ENCODE assay signal across 23 mouse cellular contexts in genomic region chr9:21876601-21877000, GRCm38 (mm10). TPM values are rescaled to one million over a fixed set of nuclear protein-coding genes. Genes with fewer than 3 reads are reported as not detected.
DNase-seq lines count a peak whose midpoint lies in the region; ATAC-seq and TF ChIP-seq lines count a peak whose summit lies in the region.
"Had no signal": no experiment of that assay in that cellular context is flagged by ENCODE, and none has a peak within 500 bp of the region (broad histone marks: within the 10 kb centered on the region; RNA-seq: fewer than 3 reads in every experiment).

No protein-coding gene starts in this region.

- no peak for DNase-seq in hindbrain, postnatal 0 days (ENCODE audit: low spot score)
- DNase-seq in hindbrain, embryonic 11.5 days (ENCODE audit: low spot score), result no peak
- DNase-seq in lung, postnatal 0 days (ENCODE audit: low spot score), result no peak
- DNase-seq in lung, adult 18-20 months, result no peak
- DNase-seq in A20 (ENCODE audit: low read depth, low spot score) (peak; percentile 29), ZHBTc4 (ENCODE audit: low read depth, low spot score) (peak; percentile 69)
- DNase-seq in heart, adult 11 months, result no peak
- DNase-seq: adrenal gland, postnatal 25 days; cerebellum, adult 18-20 months; gastrocnemius, adult 2 months; kidney, postnatal 14 days; layer of hippocampus, adult 9-11 months; right cerebral cortex, postnatal 14 days had no signal

- H3K4me2 ChIP-seq in hindbrain, postnatal 0 days (ENCODE audit: low read depth, low read length), result no peak overlapping the region
- no peak overlapping the region for H3K4me2 ChIP-seq in hindbrain, embryonic 11.5 days (replicated peaks; ENCODE audit: low read depth, low read length)
- H3K4me2 ChIP-seq in lung, postnatal 0 days (replicated peaks; ENCODE audit: low read depth, low read length), result no peak overlapping the region
- H3K4me2 ChIP-seq in forebrain, embryonic 13.5 days, result no peak overlapping the region
- H3K4me2 ChIP-seq: forebrain, embryonic 15.5 days; hindbrain, embryonic 12.5 days; neural tube, embryonic 12.5 days had no signal

- TF ChIP-seq EP300 in lung, postnatal 0 days (IDR thresholded peaks at IDR 0.05), result no peak

- no peaks in the 10 kb centered on the region for H3K9me3 ChIP-seq in hindbrain, postnatal 0 days (ENCODE audit: low read length)
- no peaks in the 10 kb centered on the region for H3K9me3 ChIP-seq in hindbrain, embryonic 11.5 days (ENCODE audit: control insufficient read depth, low read length)
- no peaks in the 10 kb centered on the region for H3K9me3 ChIP-seq in lung, postnatal 0 days (ENCODE audit: low read length)
- H3K9me3 ChIP-seq in forebrain, embryonic 13.5 days (replicated peaks), result no peaks in the 10 kb centered on the region
- H3K9me3 ChIP-seq: forebrain, embryonic 15.5 days; neural tube, embryonic 12.5 days had no signal

- H3K9ac ChIP-seq in hindbrain, postnatal 0 days (replicated peaks; ENCODE audit: low read length), result no peak overlapping the region
- no peak overlapping the region for H3K9ac ChIP-seq in hindbrain, embryonic 11.5 days (ENCODE audit: low read depth, low read length)
- H3K9ac ChIP-seq in lung, postnatal 0 days (replicated peaks; ENCODE audit: low read depth), result no peak overlapping the region
- H3K9ac ChIP-seq in forebrain, embryonic 13.5 days, result no peak overlapping the region
- H3K9ac ChIP-seq: forebrain, embryonic 15.5 days; hindbrain, embryonic 12.5 days; neural tube, embryonic 12.5 days had no signal

- H3K27ac ChIP-seq in hindbrain, postnatal 0 days, result no peak overlapping the region
- no peak overlapping the region for H3K27ac ChIP-seq in hindbrain, embryonic 11.5 days (ENCODE audit: low read depth, low read length)
- H3K27ac ChIP-seq in lung, postnatal 0 days (ENCODE audit: low read length), result no peak overlapping the region
- no peak overlapping the region for H3K27ac ChIP-seq in forebrain, embryonic 13.5 days
- H3K27ac ChIP-seq: forebrain, embryonic 15.5 days; gastrocnemius, adult 2 months; hindbrain, embryonic 12.5 days; neural tube, embryonic 12.5 days had no signal

- WGBS in hindbrain, postnatal 0 days, result 58% methylated on average over 3 of the region's 3 CpGs
- WGBS in hindbrain, embryonic 11.5 days, result 66% methylated on average over 3 of the region's 3 CpGs
- WGBS in lung, postnatal 0 days, result 57% methylated on average over 3 of the region's 3 CpGs
- 60% methylated on average over 3 of the region's 3 CpGs for WGBS in forebrain, embryonic 13.5 days

- H3K27me3 ChIP-seq in hindbrain, postnatal 0 days (ENCODE audit: insufficient read depth, low read length), result no peaks in the 10 kb centered on the region
- no peaks in the 10 kb centered on the region for H3K27me3 ChIP-seq in hindbrain, embryonic 11.5 days (ENCODE audit: control insufficient read depth, insufficient read depth, low read length)
- no peaks in the 10 kb centered on the region for H3K27me3 ChIP-seq in lung, postnatal 0 days (replicated peaks; ENCODE audit: insufficient read depth, low read length)
- no peaks in the 10 kb centered on the region for H3K27me3 ChIP-seq in forebrain, embryonic 13.5 days
- H3K27me3 ChIP-seq: forebrain, embryonic 15.5 days; hindbrain, embryonic 12.5 days; neural tube, embryonic 12.5 days had no signal

- H3K36me3 ChIP-seq in hindbrain, postnatal 0 days (ENCODE audit: insufficient read depth, low read length), result no peaks in the 10 kb centered on the region
- no peaks in the 10 kb centered on the region for H3K36me3 ChIP-seq in hindbrain, embryonic 11.5 days (ENCODE audit: control insufficient read depth, insufficient read depth, low read length)
- H3K36me3 ChIP-seq in lung, postnatal 0 days (ENCODE audit: insufficient read depth, low read length), result no peaks in the 10 kb centered on the region
- no peaks in the 10 kb centered on the region for H3K36me3 ChIP-seq in forebrain, embryonic 13.5 days (ENCODE audit: poor library complexity, severe bottlenecking)
- H3K36me3 ChIP-seq: forebrain, embryonic 15.5 days; hindbrain, embryonic 12.5 days; neural tube, embryonic 12.5 days had no signal

- TF ChIP-seq CTCF in hindbrain, postnatal 0 days (IDR thresholded peaks at IDR 0.05; ENCODE audit: low read depth), result peak; percentile 13; the same call in 1 of the 2 replicates
- peak; percentile 26; the same call in 1 of the 2 replicates for TF ChIP-seq CTCF in lung, postnatal 0 days (IDR thresholded peaks at IDR 0.05)

- ATAC-seq in hindbrain, postnatal 0 days, result no peak
- no peak for ATAC-seq in hindbrain, embryonic 11.5 days (ENCODE audit: low FRiP score)
- ATAC-seq in lung, postnatal 0 days, result no peak
- no peak for ATAC-seq in forebrain, embryonic 13.5 days
- ATAC-seq: forebrain, embryonic 15.5 days; intestine, embryonic 16.5 days had no signal

- H3K4me3 ChIP-seq in hindbrain, postnatal 0 days (ENCODE audit: low read length), result no peak overlapping the region
- no peak overlapping the region for H3K4me3 ChIP-seq in hindbrain, embryonic 11.5 days (ENCODE audit: low read depth, low read length)
- H3K4me3 ChIP-seq in lung, postnatal 0 days (ENCODE audit: low read depth, low read length), result no peak overlapping the region
- no peak overlapping the region for H3K4me3 ChIP-seq in forebrain, embryonic 13.5 days
- H3K4me3 ChIP-seq: erythroblast, embryonic 14.5 days; forebrain, embryonic 15.5 days; gastrocnemius, adult 2 months; hindbrain, embryonic 12.5 days; neural tube, embryonic 12.5 days had no signal

- no peaks in the 10 kb centered on the region for H3K4me1 ChIP-seq in hindbrain, postnatal 0 days (ENCODE audit: insufficient read depth, low read length)
- no peaks in the 10 kb centered on the region for H3K4me1 ChIP-seq in hindbrain, embryonic 11.5 days (replicated peaks; ENCODE audit: control insufficient read depth, insufficient read depth, low read length)
- no peaks in the 10 kb centered on the region for H3K4me1 ChIP-seq in lung, postnatal 0 days (ENCODE audit: insufficient read depth, low read depth, low read length)
- H3K4me1 ChIP-seq in forebrain, embryonic 13.5 days, result no peaks in the 10 kb centered on the region
- H3K4me1 ChIP-seq: forebrain, embryonic 15.5 days; hindbrain, embryonic 12.5 days; neural tube, embryonic 12.5 days had no signal

RNA-seq across cellular contexts. Expression of gene Dock6, which starts 24.2 kb away (rescaled TPM):
- total RNA-seq in hindbrain, postnatal 0 days (2014; rRNA removed), result 15.6 and 20.6 TPM in 2 replicates
- 11.5 and 11.7 TPM in 2 replicates for polyA plus RNA-seq in hindbrain, postnatal 0 days (2015; fragmentation: Nextera tagmentation; extraction: Ambion mirVana)
- polyA plus RNA-seq in hindbrain, embryonic 11.5 days (2014; fragmentation: Nextera tagmentation; extraction: Ambion mirVana), result 16.3 and 21.4 TPM in 2 replicates
- polyA plus RNA-seq in lung, postnatal 0 days (2015; fragmentation: Nextera tagmentation; extraction: Ambion mirVana), result 35.8 and 43.2 TPM in 2 replicates
- 12.5 and 13.9 TPM in 2 replicates for polyA plus RNA-seq in forebrain, embryonic 13.5 days (2015; fragmentation: Nextera tagmentation; extraction: Ambion mirVana)

RNA-seq across cellular contexts. Expression of gene Angptl8, which starts 41.3 kb away (rescaled TPM):
- not detected in 2 replicates for total RNA-seq in hindbrain, postnatal 0 days (2014; rRNA removed)
- polyA plus RNA-seq in hindbrain, postnatal 0 days (2015; fragmentation: Nextera tagmentation; extraction: Ambion mirVana), result 0.34 and 0.57 TPM in 2 replicates
- 0.74 TPM in 1 of 2 replicates, not detected in the other for polyA plus RNA-seq in hindbrain, embryonic 11.5 days (2014; fragmentation: Nextera tagmentation; extraction: Ambion mirVana)
- polyA plus RNA-seq in lung, postnatal 0 days (2015; fragmentation: Nextera tagmentation; extraction: Ambion mirVana), result 6.2 and 7.4 TPM in 2 replicates
- 0.21 TPM in 1 of 2 replicates, not detected in the other for polyA plus RNA-seq in forebrain, embryonic 13.5 days (2015; fragmentation: Nextera tagmentation; extraction: Ambion mirVana)
- total RNA-seq: gastrocnemius, adult 2 months; left cerebral cortex, postnatal 10 days; megakaryocyte-erythroid progenitor cell, adult 5-6 weeks had no signal
- polyA plus RNA-seq: embryonic facial prominence, embryonic 11.5 days had no signal

RNA-seq across cellular contexts. Expression of gene Rab3d, which starts 41.4 kb away (rescaled TPM):
- 23.1 and 28.6 TPM in 2 replicates for total RNA-seq in hindbrain, postnatal 0 days (2014; rRNA removed)
- 20.3 and 21.6 TPM in 2 replicates for polyA plus RNA-seq in hindbrain, postnatal 0 days (2015; fragmentation: Nextera tagmentation; extraction: Ambion mirVana)
- polyA plus RNA-seq in hindbrain, embryonic 11.5 days (2014; fragmentation: Nextera tagmentation; extraction: Ambion mirVana), result 8.6 and 9.5 TPM in 2 replicates
- polyA plus RNA-seq in lung, postnatal 0 days (2015; fragmentation: Nextera tagmentation; extraction: Ambion mirVana), result 28.4 and 31.0 TPM in 2 replicates
- 18.3 and 21.0 TPM in 2 replicates for polyA plus RNA-seq in forebrain, embryonic 13.5 days (2015; fragmentation: Nextera tagmentation; extraction: Ambion mirVana)

RNA-seq across cellular contexts. Expression of gene Ccdc159, which starts 50.7 kb away (rescaled TPM):
- 6.0 and 8.4 TPM in 2 replicates for total RNA-seq in hindbrain, postnatal 0 days (2014; rRNA removed)
- 3.9 and 4.0 TPM in 2 replicates for polyA plus RNA-seq in hindbrain, postnatal 0 days (2015; fragmentation: Nextera tagmentation; extraction: Ambion mirVana)
- polyA plus RNA-seq in hindbrain, embryonic 11.5 days (2014; fragmentation: Nextera tagmentation; extraction: Ambion mirVana), result 3.3 and 3.9 TPM in 2 replicates
- polyA plus RNA-seq in lung, postnatal 0 days (2015; fragmentation: Nextera tagmentation; extraction: Ambion mirVana), result 1.2 and 1.4 TPM in 2 replicates
- polyA plus RNA-seq in forebrain, embryonic 13.5 days (2015; fragmentation: Nextera tagmentation; extraction: Ambion mirVana), result 5.0 and 6.6 TPM in 2 replicates
- total RNA-seq: granulocyte monocyte progenitor cell, adult 5-6 weeks; megakaryocyte-erythroid progenitor cell, adult 5-6 weeks had no signal
- polyA plus RNA-seq: erythroblast, embryonic 14.5 days had no signal

RNA-seq across cellular contexts. Expression of gene Tmem205, which starts 50.8 kb away (rescaled TPM):
- total RNA-seq in hindbrain, postnatal 0 days (2014; rRNA removed), result 34.9 and 52.0 TPM in 2 replicates
- 56.2 and 56.3 TPM in 2 replicates for polyA plus RNA-seq in hindbrain, postnatal 0 days (2015; fragmentation: Nextera tagmentation; extraction: Ambion mirVana)
- 34.7 and 39.3 TPM in 2 replicates for polyA plus RNA-seq in hindbrain, embryonic 11.5 days (2014; fragmentation: Nextera tagmentation; extraction: Ambion mirVana)
- 106 and 107 TPM in 2 replicates for polyA plus RNA-seq in lung, postnatal 0 days (2015; fragmentation: Nextera tagmentation; extraction: Ambion mirVana)
- 42.2 and 42.3 TPM in 2 replicates for polyA plus RNA-seq in forebrain, embryonic 13.5 days (2015; fragmentation: Nextera tagmentation; extraction: Ambion mirVana)

Comparison
In these comparisons a context has a peak if more than half of its experiments do, and no peak if none do; other contexts are left out.
1. DNase-seq: peak in A20 (single experiment) and ZHBTc4 (single experiment); none in hindbrain, postnatal 0 days (single experiment), hindbrain, embryonic 11.5 days (single experiment), lung, postnatal 0 days (single experiment), lung, adult 18-20 months (0 of 2) and heart, adult 11 months (single experiment).